Mouse (Mus musculus) cerebellum, postnatal 36 days (tissue): ENCODE data around the gene Saysd1.

Experiments
- DNase-seq, 2 experiments: peaks; one replicate each; pipeline ENCODE4 v3.0.0; 2021 to 2022; ENCODE audit warnings: mixed read lengths in 2 of 2

Gene Saysd1

DNA sequence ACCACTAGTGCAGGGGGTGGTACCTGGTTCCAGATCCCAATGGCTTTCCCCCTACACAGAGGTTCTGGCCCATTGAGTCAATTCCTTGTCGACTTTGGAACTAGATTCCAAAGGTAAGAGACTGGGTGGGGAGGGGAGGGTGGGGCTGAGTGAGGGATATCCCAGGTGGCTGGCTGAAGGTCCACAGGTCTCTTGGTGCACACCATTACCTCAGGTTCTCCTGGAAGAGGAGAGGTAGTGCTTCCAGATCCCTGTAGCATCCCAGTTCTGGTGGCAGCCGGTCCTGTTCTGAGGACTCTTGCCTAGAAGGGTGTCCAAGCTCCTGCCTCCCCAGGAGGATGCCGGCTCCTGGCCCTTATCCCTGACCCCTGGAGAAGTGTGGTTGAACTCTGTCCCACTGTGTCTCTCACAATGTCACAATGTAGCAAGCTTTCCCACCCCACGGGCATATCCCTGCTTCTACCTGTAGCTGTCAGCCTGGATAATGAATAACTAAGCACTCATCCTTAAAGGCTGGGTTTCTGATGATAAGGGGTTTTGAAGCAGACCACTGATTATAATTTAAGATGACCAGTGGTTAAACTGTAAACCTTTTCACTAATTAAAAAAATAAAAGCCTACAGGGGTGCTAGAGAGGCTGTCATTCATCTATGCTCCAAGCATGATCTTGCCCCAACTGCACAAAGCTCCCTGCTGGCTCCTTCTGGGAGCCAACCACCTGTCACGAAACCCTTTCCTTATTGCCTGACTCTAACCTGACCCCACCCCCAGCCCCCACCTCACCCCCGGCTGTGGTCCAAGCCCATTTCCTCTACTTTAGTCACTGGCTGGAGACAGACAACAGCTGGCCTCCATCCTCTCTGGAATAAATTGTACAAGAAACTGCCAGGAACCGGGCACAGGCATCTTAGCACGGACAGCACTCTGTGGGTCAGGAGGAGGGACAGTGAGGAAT, 20.7 kb upstream of the Saysd1 start:
- no peak for DNase-seq

DNA sequence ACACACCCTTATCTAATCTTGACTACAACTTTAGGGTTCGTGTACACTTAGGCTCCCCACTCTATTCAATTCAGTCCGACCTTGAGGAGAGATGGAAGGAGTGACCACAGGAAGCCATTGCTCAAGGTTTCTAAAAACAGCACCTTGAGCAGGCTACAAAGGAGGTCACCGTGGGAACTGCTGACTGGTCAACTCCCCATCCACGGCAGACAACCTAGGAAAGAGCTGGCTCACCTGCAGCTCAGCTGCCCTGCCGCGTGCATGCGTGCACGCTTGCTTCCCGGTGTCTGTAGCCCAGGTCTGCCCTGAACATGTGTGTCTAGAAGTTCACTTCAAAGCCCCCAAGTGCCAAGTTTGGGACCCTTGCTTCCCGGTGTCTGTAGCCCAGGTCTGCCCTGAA, 19.3 kb upstream of the Saysd1 start:
- no peak for DNase-seq

DNA sequence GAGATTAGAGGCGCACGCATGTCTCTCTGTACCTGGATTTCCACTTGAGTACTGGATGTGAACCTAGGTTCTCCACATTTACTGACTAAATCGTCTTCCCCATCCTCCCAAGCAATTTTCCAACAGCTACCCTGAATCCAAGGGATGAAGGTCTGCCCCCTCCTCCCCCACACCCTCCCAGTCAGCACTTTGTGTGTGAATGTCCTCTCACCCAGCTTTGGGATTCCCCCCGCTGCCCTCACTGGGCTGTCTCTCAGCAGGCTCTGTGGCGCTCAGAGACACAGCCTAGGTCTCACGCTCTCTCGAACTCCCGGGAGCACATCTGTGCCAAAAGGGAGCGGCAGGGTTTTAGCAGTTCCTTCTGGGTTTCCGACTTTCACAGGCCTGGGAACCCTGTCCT, 17.4 kb upstream of the Saysd1 start:
- no peak for DNase-seq

DNA sequence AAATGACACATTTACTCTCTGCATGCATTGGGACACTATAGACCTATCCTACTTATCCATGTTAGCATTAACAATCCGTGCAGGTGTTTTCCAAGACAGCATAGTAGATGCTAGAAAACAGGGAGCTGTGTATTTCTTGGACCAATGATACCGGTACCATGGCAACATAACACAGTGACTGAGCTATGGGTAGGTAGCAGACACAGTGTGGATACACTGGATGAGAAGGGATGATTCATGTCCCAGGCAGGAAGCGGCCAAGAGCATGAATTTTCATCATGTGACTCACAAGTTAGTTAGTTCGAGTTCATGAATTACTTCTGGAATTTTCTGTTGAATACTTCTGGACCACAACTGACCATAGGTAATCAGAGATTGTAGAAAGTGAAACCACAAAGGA, 16.6 kb upstream of the Saysd1 start:
- DNase-seq: no peak

DNA sequence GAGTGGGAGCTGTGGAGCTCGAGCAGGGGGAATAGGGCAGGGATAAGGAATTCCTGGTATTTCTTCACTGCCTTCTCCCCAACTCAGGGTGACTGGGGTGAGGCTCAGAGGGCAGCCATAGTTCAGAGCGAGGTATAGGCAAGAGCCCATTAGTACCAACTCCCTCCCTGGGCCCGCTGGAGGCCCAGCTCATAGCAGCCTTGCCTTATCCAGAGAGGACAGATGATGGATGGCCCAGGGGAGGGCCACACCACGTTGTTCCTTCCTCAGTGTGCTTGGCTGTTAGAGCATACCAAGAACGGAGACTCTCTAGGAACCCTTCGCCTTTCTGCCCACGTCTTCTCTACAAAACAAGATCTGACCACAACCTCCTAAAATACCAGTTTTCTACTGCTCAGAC, 15.9 kb upstream of the Saysd1 start:
- DNase-seq: no peak

DNA sequence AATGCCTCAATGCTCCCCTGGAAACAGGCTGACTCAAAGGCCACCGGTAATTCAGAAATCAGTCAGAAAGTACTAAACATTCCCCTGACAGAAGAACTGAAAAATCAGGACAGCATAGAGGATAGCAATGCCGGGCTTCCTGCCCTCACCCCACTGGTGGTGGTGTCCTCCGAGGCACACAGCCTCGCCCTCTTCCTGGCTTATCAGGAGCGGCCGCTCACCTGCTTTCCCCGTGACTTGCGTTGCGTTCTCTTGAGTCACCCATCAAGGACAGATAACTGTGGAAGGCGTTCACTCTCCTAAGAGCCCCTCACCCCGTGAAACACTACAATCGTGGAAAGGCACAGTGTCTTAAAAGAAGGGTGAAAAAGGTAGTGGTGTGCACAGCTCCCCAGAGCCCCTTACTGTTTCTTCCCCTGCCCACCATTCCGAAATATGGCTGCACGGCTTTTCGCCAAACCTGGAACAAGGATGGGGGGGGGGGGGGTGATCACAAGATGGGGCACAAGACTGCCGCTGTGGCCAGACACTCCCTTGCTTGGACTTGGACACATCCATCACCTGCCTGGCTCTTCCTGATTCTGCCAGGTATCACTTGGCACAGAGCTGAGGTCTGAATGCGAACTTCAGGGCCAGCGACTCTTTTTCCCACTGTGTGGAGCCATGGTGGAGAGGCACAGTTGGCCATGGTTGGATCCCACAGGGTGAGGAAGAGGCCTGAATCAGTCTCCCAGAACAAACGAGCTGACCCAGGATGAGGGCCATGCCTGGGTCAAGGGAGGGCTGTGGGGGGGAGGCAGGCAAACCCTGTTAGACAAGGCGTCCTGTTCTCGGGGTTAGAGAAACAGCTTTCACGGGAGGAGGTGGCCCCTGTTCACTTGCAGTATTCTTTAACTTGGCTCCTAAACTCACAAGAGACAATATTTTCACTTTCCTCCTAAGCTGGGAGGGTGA, 11.1 kb upstream of the Saysd1 start:
- no peak for DNase-seq

DNA sequence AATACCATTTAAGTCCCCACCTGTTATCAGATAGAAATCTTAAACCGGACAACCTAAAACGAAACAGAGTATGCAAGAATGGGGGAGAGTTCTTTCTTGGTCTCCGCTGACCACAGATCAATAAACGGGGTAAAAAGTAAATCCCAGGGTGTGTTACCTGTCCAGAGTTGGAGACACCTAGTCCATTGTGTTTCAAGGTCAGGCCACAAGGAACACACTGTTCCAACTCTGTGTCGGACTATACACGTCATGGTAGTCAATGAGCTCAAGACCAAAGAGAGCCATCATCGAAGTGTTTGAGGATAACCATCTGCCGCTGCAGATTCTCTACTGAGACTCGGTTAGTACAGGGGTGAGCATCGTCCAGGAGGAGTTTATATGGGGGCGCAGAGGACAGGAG, 10.2 kb upstream of the Saysd1 start:
- no peak for DNase-seq

DNA sequence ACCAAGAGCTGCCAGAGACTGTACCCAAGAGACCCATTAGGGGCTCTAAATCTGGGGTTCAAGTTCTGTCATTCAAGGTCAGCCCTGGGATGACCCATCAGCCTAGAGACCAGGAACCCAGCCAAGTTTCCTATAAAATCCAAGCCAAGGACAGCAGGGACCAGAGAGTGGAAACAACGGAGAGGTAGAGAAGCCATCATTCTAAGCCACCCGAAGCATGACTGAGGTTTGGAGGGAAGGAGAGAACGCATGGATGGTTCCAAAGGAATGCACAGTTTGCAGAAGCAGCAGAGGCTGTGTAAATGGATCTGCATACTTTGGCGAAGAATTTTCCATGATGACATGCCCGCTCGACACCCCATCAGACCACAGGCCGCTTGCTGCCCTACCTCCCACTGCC, 9.5 kb upstream of the Saysd1 start:
- no peak for DNase-seq

DNA sequence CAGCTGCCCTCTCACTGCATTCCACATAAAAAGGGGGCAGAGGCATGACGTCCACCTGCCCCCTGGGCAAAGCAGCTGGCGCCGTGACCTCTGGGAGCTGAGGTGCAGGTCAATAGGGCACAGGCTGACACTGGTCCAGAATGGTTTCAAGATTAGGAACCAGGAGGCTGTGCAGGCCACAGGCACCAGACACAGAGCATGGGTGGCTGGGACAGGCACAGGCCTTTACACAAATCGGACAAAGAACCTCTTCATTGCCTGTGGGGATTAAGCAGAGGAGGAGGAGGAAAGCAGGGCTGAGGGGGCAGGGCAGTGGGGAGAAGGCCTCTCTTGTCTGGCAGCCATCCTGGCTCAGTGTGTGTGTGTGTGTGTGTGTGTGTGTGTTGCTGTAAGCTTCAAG, 5.8 kb upstream of the Saysd1 start:
- DNase-seq: no peak

DNA sequence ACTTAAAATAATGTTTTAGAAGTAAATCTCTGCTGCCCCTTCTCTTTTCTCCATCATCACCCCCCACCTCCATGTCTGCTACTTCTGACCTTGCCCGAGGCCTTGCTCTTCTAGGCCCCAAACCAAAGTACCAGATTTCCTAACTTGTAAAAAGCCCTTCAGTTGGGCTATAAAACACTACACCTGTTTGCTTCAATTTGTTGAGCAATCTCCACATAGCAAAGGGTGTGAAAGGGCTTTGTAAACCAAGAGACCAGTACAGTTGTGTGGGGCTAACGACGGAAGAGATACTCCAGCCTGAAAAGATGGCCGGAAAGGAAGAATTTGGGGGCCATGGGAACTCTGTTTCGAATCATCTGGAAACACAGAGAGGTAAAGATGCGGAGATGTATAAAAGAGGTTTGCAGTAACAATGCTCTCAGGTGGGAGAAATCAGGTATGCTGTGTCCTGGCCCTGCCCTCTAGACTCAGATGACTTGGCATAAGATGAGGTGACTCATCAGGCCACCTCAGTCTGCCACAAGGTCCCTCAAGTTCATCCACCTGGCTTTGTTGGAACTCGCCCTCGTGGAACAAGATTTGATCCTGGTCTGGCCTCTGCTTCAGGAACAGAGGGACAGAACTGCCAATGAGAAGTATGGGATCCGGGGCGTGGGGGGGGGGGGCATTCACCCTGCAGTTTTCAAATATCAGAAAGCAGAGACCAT, 3.2 kb downstream of the Saysd1 start:
- DNase-seq: no peak

DNA sequence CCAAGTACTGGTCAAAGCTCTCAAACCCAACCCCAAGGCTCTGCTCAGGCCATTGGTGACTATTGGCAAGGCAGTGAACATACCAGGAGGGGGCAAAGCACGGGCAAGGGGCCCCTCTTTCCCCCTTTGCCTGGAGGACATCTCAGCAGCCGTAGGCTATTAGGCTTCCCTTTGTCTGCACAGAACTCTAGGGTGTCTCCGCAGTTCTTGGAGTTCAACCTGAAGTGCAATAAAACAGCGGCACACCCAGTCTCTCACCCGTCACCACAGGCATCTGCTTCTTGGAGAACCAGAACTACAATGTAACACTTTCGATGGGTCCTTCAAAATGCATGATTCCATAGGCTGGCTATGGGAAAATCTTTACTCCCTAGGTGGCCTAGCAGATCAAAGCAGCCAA, 10.2 kb downstream of the Saysd1 start:
- no peak for DNase-seq

DNA sequence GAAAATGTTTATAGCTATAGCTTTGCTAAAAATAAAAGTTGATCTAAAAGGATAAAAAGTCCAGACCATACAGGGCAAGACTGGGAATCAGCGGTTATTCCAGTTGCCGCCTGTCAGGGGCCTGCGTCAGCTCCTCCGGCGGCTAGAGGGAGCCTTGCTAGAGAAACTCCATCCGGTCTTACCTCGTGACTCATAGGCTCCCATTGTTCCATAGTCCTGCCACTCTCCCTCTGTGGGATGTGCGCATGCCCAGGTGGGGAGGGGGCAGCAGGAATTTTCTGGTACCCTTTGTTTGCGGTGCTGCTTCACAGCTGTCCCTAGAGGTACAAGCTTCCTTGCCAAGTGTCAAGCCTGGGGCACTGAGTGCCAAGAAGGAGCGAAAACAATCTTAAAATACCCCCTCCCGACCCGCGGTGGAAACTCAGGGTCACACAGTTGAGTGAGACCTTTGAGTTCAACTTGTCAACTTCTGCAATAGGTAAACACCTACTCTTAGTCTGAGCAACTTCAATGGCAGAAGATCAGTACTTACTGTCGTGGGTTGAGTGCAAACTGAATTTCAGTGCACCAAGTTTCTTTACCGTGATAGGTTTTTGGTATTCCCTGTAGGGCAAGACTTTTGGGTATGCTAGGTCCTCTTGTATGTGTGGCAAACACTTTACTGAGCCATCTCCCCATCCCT, 10.8 kb downstream of the Saysd1 start:
- no peak for DNase-seq

DNA sequence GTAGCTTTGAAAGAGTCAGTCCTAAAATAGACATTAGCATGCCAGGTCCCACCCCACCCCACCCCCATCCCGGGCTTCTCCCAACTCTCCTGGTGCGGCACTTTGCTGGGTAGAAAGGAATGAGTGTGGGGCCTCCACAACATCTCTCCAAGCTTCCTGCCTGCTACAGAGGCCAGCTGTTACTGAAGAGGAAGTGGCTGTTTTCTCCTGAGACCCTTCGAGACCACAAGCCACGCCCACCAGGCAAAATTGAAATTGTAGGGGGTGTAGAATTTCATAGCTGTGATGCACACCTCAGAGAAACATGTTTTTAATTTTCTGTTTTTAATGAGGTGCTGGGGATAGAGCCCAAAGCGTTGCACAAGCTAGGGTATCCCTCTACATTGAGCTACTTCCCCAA, 17.5 kb downstream of the Saysd1 start:
- no peak for DNase-seq

DNA sequence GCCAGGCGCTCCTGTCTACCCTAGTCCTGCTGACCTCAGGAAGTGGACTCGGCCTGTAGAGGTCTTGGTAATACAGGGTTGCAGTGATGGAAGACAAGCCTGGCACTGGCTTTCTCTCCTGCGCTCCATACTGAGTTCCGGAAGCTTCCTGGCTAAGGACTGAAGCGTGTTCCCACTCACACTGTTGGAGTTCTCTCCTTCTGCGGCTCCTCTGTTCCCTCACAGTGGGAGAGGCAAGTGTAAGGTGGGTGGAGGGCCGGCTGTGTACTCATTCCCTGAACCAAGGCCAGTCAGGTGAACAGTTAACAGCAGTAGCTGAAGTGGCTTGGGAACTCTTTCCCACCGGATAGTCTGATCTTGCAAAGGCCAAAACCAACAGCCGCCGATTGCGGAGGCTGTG, 18.3 kb downstream of the Saysd1 start:
- no peak for DNase-seq

DNA sequence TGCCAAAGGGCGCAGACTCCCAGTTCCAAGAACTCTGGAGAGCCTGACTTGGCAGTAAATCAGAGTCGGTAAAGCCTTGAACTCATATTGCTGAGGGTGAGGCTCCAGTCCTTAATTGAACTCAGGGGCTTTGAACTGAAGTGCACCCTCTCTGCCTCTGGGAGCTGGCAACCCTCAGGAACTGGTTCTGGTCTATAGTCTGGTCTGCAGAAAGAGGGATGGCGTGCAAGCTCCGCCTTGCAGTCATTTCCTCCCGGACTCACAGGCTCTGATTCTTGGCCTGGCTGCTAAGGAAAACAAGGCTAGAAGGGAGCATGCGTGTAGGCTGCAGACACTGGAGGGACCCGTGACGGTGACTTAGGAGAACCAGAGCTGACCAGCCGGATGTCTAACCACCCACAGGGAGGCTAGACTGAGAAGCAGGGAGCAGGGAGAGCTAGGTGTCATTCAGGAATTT, 22.2 kb downstream of the Saysd1 start:
- DNase-seq: no peak

DNA sequence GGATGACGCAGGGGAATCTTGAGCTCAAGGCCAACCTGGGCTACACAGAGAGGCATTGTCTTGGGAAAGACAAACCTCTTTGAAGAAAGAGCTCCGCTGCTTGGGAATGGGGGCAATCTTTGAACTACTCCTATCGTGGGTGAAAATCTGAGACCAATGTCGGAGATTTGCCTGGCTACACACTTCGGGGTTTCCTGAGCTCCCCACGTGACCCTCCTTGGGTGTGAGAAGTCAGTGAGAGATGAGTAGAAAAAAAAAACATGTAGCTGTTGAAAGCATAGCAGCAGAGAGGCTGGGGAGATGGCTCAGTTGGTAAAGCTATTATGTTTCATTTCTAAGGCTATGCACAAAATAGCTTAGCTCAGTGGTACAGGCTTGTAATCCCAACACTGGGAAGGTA, 23.4 kb downstream of the Saysd1 start:
- DNase-seq: no peak

DNA sequence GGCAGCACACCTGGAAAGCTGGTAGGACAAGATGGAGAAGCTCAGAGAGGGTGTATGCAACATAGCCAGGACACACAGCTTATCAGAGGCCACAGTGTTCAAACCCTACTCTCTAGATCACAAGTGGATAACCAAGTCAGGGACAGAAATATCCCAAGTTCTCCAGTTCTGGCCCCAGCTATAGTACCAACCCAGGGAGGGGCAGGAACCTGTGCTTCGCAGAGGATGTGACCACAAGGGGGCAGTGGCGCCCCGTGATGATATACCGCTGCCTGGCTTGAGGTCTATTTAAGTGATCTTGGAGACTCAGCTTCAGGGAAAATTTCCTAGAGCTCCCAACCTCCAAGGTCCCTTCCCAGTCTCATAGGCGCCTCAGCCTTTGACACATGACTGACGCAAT, 24.4 kb downstream of the Saysd1 start:
- DNase-seq: peak; percentile 69 to 70

DNA sequence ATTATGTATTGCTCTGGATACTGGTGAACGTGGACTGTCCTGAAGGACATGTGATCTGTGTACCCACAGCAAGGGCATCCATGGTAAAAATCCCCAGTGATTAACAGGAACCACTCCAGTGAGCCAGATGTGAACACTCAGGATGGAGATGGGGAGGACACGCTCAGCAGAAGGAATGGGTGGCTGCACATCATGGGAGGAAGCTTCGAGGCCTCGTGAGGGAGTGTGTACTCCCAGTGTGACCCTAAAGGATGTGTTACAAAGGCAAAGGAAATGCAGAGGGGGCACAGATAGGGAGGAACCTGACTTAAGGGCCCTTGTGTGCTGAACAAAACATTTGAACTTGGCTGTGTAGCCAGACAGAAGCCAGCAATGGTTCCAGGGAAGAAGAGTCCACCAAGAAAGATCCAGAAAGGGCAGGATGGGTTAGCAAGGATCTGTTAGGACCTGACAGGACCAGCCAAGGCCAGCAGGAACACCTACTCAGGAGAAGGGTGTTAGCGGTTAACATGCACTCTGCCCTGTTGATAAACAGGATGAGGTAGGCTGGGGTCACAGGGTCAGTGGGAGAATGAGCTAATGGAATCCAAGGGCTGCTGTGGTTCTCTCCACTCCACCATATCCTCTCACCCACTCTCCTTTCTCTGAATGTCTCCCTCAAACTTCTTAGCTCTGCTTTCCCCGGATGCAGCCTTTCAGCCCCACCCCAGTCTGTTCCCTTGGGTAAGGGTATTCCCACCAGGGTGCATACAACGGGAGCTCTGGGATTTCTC, 25.0 kb downstream of the Saysd1 start:
- DNase-seq: no peak

DNA sequence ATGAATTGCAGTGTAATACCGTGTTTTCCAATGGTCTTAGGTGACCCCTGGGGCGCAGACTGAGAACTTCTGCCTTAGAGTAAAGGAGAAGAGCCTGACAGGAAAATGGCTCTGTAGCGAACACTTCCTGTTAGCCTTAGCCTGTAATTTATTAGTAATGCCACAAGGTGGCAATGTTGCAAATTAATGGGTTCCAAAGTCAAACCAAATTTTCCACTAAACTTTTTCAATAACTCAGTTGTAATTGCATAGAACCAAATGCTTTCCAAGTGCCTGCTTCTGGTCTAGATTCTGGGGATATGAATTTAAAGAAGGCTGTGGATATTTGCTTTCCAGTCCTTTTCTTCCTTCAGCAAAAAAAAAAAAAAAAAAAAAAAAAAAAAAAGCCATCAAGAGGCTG, 26.1 kb downstream of the Saysd1 start:
- DNase-seq: no peak

DNA sequence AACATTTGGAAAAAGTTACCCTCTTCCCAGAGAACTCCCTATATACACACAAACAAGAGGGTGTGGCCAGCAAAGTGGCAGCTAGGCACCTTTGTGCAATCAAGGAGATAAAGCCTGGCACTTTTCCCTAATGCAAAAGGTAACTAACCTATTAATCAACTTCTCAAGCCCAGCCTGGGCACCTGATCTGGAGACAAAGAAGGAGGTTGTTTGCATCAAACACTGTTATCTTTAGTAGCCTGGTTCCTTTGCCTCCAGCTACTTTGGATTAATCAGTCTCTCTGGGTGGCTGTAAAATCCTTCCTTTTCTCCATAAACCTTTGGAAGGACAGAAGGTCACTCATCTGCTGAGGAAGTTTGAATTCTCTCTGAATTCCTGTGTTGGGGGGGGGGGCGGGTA, 27.4 kb downstream of the Saysd1 start:
- DNase-seq: no peak

DNA sequence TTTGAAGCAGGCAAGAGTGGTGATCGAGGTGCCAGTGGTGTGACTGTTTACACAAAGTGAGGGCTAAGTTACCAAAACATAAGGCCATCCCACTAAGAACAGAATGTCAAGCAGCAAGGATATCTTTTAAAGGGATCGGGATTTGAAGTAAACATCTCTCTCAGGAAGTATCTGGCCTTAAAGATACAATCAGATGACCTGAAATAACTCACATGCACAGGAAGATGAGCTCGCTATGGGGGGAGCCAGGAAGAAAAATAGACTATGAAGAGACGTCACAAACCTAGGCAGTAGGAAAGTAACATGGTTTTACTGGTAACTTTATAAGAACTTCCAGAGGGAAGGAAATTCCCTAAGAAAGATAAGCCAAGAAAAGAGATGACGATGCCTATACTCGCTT, 32.1 kb downstream of the Saysd1 start:
- DNase-seq: no peak

DNA sequence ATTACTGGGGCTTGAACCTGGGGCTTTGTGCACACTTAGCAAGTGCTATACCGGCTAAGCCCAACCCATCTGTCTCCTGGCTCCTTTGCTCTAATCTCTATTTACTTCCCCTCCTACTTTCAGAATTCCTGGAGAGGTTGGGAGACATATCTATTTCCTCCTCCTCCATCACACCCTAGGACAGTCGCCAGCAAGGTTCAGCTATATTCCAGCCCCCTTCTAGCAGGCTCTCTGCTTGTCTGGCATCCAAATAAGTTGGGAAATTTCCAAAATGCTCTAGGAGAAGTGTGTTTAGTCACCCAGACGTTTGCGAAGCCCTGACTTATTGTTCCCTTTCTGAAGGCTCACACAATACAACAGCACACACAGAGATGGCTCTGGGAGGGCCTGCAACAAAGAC, 35.1 kb downstream of the Saysd1 start:
- DNase-seq: no peak
